Mouse (Mus musculus): ENCODE measurements at regions not wholly inside any gene's neighbourhood (a gene's known extent, or its start where the extent isn't known, plus 50 kb on each side); places are given as distances from the start of the nearest gene placed in this dataset.

- TF ChIP-seq POLR2A (IDR thresholded peaks at IDR 0.05; ENCODE audit: borderline replicate concordance, extremely low read depth, low read depth, low read length) (no peak), CTCF (IDR thresholded peaks at IDR 0.05; ENCODE audit: insufficient read depth, low read length) (no peak)
Measured at GRCm38 (mm10) chr1:185519811-185520210, 65.2 kb downstream of the Slc30a10 start.
